Mouse (Mus musculus) megakaryocyte, embryonic 14.5 days (primary cell): ENCODE data around the gene Thap12.

ENCODE experiments used
- FLI1 ChIP-seq: IDR thresholded peaks from 2 replicates; pipeline ENCODE4 v1.6.1; 2012; ENCODE audit warnings: low read length, inconsistent platforms, mixed read lengths
- GATA1 ChIP-seq: IDR thresholded peaks from 3 replicates; pipeline ENCODE4 v1.6.1; 2012; ENCODE audit warnings: mixed read lengths, low read length, inconsistent platforms, borderline replicate concordance

DNA sequence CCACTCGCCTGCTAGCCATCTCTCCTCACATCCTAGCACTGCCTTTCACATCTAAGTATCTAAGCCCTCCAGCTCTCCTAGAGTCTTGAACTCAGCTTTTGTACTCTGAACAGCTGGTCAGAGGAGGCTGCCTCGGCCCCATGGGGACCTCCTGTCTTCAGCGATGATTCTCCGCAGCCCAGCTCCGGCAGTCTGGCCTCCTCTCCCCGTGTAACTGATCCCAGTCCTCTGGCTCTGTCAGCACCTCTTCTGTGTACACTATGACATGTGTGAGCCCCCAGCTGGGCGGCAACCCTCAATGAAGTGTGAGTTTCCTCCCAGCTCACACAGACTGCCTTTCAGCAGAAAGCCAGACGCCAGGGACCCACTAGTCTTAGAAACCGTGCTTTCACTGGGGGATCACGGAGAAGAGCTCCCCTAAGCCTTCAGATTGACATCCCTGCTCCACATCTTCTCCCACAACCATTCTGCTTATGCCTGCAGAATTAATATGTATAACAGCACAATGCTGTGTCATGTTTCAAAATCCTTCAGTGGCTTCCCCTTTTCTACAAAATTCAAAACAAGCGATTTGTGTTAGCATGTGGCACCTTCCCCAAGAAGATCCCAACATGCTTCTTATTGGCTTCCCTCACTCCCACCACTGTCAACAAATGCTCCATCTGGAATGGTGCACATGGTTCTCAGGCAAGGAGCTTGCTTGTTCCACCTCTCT is 30.5 kb upstream of the Thap12 start:
- TF ChIP-seq GATA1 (no peak), FLI1 (no peak)
